Mouse (Mus musculus) heart, adult 2 months (tissue): ENCODE data around the gene Ptprd. TPM values are rescaled to one million over a fixed set of nuclear protein-coding genes. Genes with fewer than 3 reads are reported as not detected.

Experiments
- DNase-seq, 2 experiments: peaks; one replicate each; pipeline ENCODE4 v3.0.0; 2021
- H3K27ac ChIP-seq: fragments of 200-600 bp; 2 replicates; pipeline ENCODE4 v1.8.1; 2022
- H3K27me3 ChIP-seq: fragments of 200-500 bp; 2 replicates; pipeline ENCODE4 v1.6.1; 2012; ENCODE audit warnings: mild to moderate bottlenecking, low read length, inconsistent platforms, mixed read lengths; ENCODE audit not compliant: control insufficient read depth, insufficient read depth
- H3K36me3 ChIP-seq: fragments of 200-500 bp; 2 replicates; pipeline ENCODE4 v1.6.1; 2012; ENCODE audit warnings: low read length, inconsistent platforms; ENCODE audit not compliant: control insufficient read depth, insufficient read depth
- H3K4me1 ChIP-seq: fragments of 200-500 bp; 2 replicates; pipeline ENCODE4 v1.6.1; 2011; ENCODE audit warnings: low read length; ENCODE audit not compliant: control insufficient read depth, insufficient read depth
- H3K4me3 ChIP-seq: fragments of 200-600 bp; 2 replicates; pipeline ENCODE4 v1.8.1; 2022
- H3K79me2 ChIP-seq: fragments of 200-500 bp; replicated peaks from 2 replicates; pipeline ENCODE4 v1.6.1; 2012; ENCODE audit warnings: mild to moderate bottlenecking, inconsistent platforms, low read length, moderate library complexity, mixed read lengths; ENCODE audit not compliant: control insufficient read depth, insufficient read depth
- H3K9ac ChIP-seq: fragments of 200-500 bp; 2 replicates; pipeline ENCODE4 v1.6.1; 2012; ENCODE audit warnings: low read depth, mild to moderate bottlenecking, control low read depth, inconsistent platforms, low read length, mixed read lengths
- CTCF ChIP-seq: fragments of 200-600 bp; IDR thresholded peaks from 2 replicates; pipeline ENCODE4 v1.8.1; 2022; ENCODE audit warnings: antibody characterized with exemption, mild to moderate bottlenecking, moderate library complexity
- EP300 ChIP-seq: fragments of 200-500 bp; IDR thresholded peaks from 2 replicates; pipeline ENCODE4 v1.6.1; 2011; ENCODE audit warnings: low read depth, low read length, control low read depth; ENCODE audit not compliant: insufficient read depth
- POLR2A ChIP-seq: fragments of 200-500 bp; IDR thresholded peaks from 2 replicates; pipeline ENCODE4 v1.6.1; 2011; ENCODE audit warnings: mild to moderate bottlenecking, low read depth, low read length, control low read depth; ENCODE audit not compliant: insufficient read depth
- WGBS: fragments of 180-500 bp; shearing (Covaris S2); methylation state at CpG from one replicate; pipeline ENCODE4 v1.1.7; 2018; 5-methylcytosine and 5-hydroxymethylcytosine counted together
- intact Hi-C: fragments of 180-260 bp; cut with DNase I; formaldehyde crosslinking; loops from one replicate; pipeline ENCODE4 v1.15.1; 2025
- polyA plus RNA-seq: library from polyadenylated mRNA; depleted of rRNA; stranded (reverse); fragments of >200 nt; gene quantifications from 2 replicates; pipeline ENCODE4 v1.2.3, GENCODE M21; 2012
- total RNA-seq, 2 experiments: library from RNA; stranded (reverse); gene quantifications; 2 replicates each; pipeline ENCODE4 v1.2.3; 2021

Gene Ptprd
- total and polyA plus RNA-seq, 3 experiments = 2.7 to 7.0 (median 5.3) TPM

GRCm38 (mm10) chr4:76259636-76260035 is 1952.1 kb downstream of the Ptprd start:
- Histone ChIP-seq H3K36me3 (no peaks in the 10 kb centered on the region), H3K4me3 (no peak overlapping the region), H3K79me2 (no peaks in the 10 kb centered on the region), H3K27me3 (no peaks in the 10 kb centered on the region), H3K27ac (no peak overlapping the region), H3K9ac (no peak overlapping the region), H3K4me1 (no peaks in the 10 kb centered on the region)
- DNase-seq = no peak
- intact Hi-C loops = no loop called here
- TF ChIP-seq CTCF (no peak), EP300 (no peak), POLR2A (no peak)
- 62% methylated on average over 2 of the region's 2 CpGs for WGBS

- TF ChIP-seq CTCF (no peak), EP300 (no peak), POLR2A (no peak)
- Histone ChIP-seq H3K36me3 (no peaks in the 10 kb centered on the region), H3K4me1 (no peaks in the 10 kb centered on the region), H3K9ac (no peak overlapping the region), H3K27me3 (no peaks in the 10 kb centered on the region), H3K27ac (no peak overlapping the region), H3K79me2 (no peaks in the 10 kb centered on the region), H3K4me3 (no peak overlapping the region)
- 81% methylated on average over 6 of the region's 6 CpGs for WGBS
- DNase-seq = no peak
- intact Hi-C loops = no loop called here
These were observed 1967.4 kb downstream of the Ptprd start for GRCm38 (mm10) chr4:76244371-76244770.

GRCm38 (mm10) chr4:76241542-76241941 is 1970.2 kb downstream of the Ptprd start:
- Histone ChIP-seq H3K4me1 (no peaks in the 10 kb centered on the region), H3K27ac (no peak overlapping the region), H3K79me2 (no peaks in the 10 kb centered on the region), H3K36me3 (no peaks in the 10 kb centered on the region), H3K4me3 (no peak overlapping the region), H3K27me3 (no peaks in the 10 kb centered on the region), H3K9ac (no peak overlapping the region)
- intact Hi-C loops = no loop called here
- TF ChIP-seq EP300 (no peak), CTCF (no peak), POLR2A (no peak)
- no peak for DNase-seq

GRCm38 (mm10) chr4:76241140-76241539 is 1970.6 kb downstream of the Ptprd start:
- Histone ChIP-seq H3K79me2 (no peaks in the 10 kb centered on the region), H3K4me1 (no peaks in the 10 kb centered on the region), H3K36me3 (no peaks in the 10 kb centered on the region), H3K27ac (no peak overlapping the region), H3K4me3 (no peak overlapping the region), H3K27me3 (no peaks in the 10 kb centered on the region), H3K9ac (no peak overlapping the region)
- WGBS = 33% methylated on average over 3 of the region's 3 CpGs
- DNase-seq = no peak
- no peak for TF ChIP-seq EP300
- no peak for TF ChIP-seq CTCF
- no peak for TF ChIP-seq POLR2A
- intact Hi-C loops = no loop called here

DNA sequence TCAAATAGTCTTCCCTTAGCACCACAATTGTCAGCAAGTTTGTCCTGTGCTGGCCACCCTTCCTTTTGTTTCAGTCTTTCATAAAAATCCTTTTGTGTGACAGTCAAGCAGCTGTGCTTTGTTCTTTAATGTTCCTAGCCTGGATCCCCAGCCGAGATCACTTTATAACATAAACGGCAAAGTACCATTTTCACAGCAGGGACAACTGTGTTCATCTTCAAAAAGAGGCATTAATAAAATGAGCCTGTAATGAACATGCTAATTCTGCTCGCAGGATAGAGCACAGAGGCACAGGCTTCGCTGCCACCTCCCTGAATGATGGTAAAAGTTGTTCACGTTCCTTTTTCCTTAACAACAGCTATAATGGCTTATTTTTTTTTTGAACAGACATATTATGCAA is 1972.7 kb downstream of the Ptprd start:
- Histone ChIP-seq H3K27ac (no peak overlapping the region), H3K4me1 (no peaks in the 10 kb centered on the region), H3K27me3 (no peaks in the 10 kb centered on the region), H3K4me3 (no peak overlapping the region), H3K9ac (no peak overlapping the region), H3K79me2 (no peaks in the 10 kb centered on the region), H3K36me3 (no peaks in the 10 kb centered on the region)
- WGBS = 80% methylated on average over 5 of the region's 5 CpGs
- DNase-seq = no peak
- intact Hi-C loops = no loop called here
- TF ChIP-seq POLR2A (no peak), EP300 (no peak), CTCF (no peak)

GRCm38 (mm10) chr4:76238577-76238976 is 1973.2 kb downstream of the Ptprd start:
- no peaks in the 10 kb centered on the region for H3K4me1 ChIP-seq
- no peaks in the 10 kb centered on the region for H3K27me3 ChIP-seq
- H3K36me3 ChIP-seq = no peaks in the 10 kb centered on the region
- DNase-seq = no peak
- H3K27ac ChIP-seq = no peak overlapping the region
- H3K79me2 ChIP-seq = no peaks in the 10 kb centered on the region
- no peak overlapping the region for H3K4me3 ChIP-seq
- H3K9ac ChIP-seq = no peak overlapping the region
- 58% methylated on average over 5 of the region's 5 CpGs for WGBS
- no peak for TF ChIP-seq CTCF
- no peak for TF ChIP-seq POLR2A
- no peak for TF ChIP-seq EP300
- intact Hi-C loops = no loop called here

GRCm38 (mm10) chr4:76237827-76238226 is 1973.9 kb downstream of the Ptprd start:
- Histone ChIP-seq H3K27ac (no peak overlapping the region), H3K9ac (no peak overlapping the region), H3K36me3 (no peaks in the 10 kb centered on the region), H3K4me3 (no peak overlapping the region), H3K4me1 (no peaks in the 10 kb centered on the region), H3K79me2 (no peaks in the 10 kb centered on the region), H3K27me3 (no peaks in the 10 kb centered on the region)
- TF ChIP-seq CTCF (no peak), POLR2A (no peak), EP300 (no peak)
- intact Hi-C loops = no loop called here
- no peak for DNase-seq
- WGBS = 89% methylated on average over 1 of the region's 1 CpGs
